In genomic region chr17:71947452-71947851, GRCm38 (mm10) we compare ENCODE assay signal across 12 mouse cellular contexts.
DNase-seq lines count a peak whose midpoint lies in the region; ATAC-seq and TF ChIP-seq lines count a peak whose summit lies in the region.
"Had no signal": no experiment of that assay in that cellular context is flagged by ENCODE, and none has a peak within 500 bp of the region (broad histone marks: within the 10 kb centered on the region; RNA-seq: fewer than 3 reads in every experiment).

No protein-coding gene starts in this region.

- H3K4me1 ChIP-seq in heart, adult 2 months (ENCODE audit: control insufficient read depth, insufficient read depth, low read length) = no peaks in the 10 kb centered on the region
- H3K4me1 ChIP-seq in embryonic facial prominence, embryonic 10.5 days = peaks cover 12% of the 10 kb centered on the region
- peaks cover 16% of the 10 kb centered on the region for H3K4me1 ChIP-seq in midbrain, embryonic 13.5 days (replicated peaks)
- H3K4me1 ChIP-seq in lung, adult 2 months (ENCODE audit: control insufficient read depth, insufficient read depth, low read length) = no peaks in the 10 kb centered on the region
- no peaks in the 10 kb centered on the region for H3K4me1 ChIP-seq in liver, embryonic 11.5 days (replicated peaks; ENCODE audit: control insufficient read depth, insufficient read depth, low read length)

- no peaks in the 10 kb centered on the region for H3K79me2 ChIP-seq in heart, adult 2 months (replicated peaks; ENCODE audit: control insufficient read depth, insufficient read depth, low read length)

- WGBS in heart, adult 2 months = 23% methylated on average over 9 of the region's 9 CpGs
- WGBS in embryonic facial prominence, embryonic 10.5 days = 9% methylated on average over 9 of the region's 9 CpGs
- 2% methylated on average over 9 of the region's 9 CpGs for WGBS in midbrain, embryonic 13.5 days
- 42% methylated on average over 9 of the region's 9 CpGs for WGBS in lung, adult 2 months
- 27% methylated on average over 9 of the region's 9 CpGs for WGBS in liver, embryonic 11.5 days

- no peak overlapping the region for H3K9ac ChIP-seq in heart, adult 2 months (ENCODE audit: low read depth, low read length)
- H3K9ac ChIP-seq in midbrain, embryonic 13.5 days (replicated peaks) = no peak overlapping the region
- no peak overlapping the region for H3K9ac ChIP-seq in liver, embryonic 11.5 days (ENCODE audit: low read depth, low read length)
- H3K9ac ChIP-seq: lung, embryonic 14.5 days had no signal

- TF ChIP-seq POLR2A in heart, adult 2 months (IDR thresholded peaks at IDR 0.05; ENCODE audit: insufficient read depth, low read depth, low read length) = no peak
- no peak for TF ChIP-seq POLR2A in lung, adult 2 months (IDR thresholded peaks at IDR 0.05; ENCODE audit: borderline replicate concordance, extremely low read depth, low read depth, low read length)

- no peak for TF ChIP-seq EP300 in heart, adult 2 months (IDR thresholded peaks at IDR 0.05; ENCODE audit: insufficient read depth, low read depth, low read length)

- no peak overlapping the region for H3K27ac ChIP-seq in heart, adult 2 months
- H3K27ac ChIP-seq in embryonic facial prominence, embryonic 10.5 days (replicated peaks) = 0 out of 2 replicates have a peak overlapping the region, but pooled peaks have one; percentile 26
- 0 out of 2 replicates have a peak overlapping the region, but pooled peaks have one; percentile 16 for H3K27ac ChIP-seq in midbrain, embryonic 13.5 days
- no peak overlapping the region for H3K27ac ChIP-seq in liver, embryonic 11.5 days (ENCODE audit: low read depth, low read length)

- intact Hi-C loops in heart, adult 2 months (cut with DNase I) = no loop called here

- no peak overlapping the region for H3K4me3 ChIP-seq in heart, adult 2 months
- no peak overlapping the region for H3K4me3 ChIP-seq in embryonic facial prominence, embryonic 10.5 days
- H3K4me3 ChIP-seq in midbrain, embryonic 13.5 days (replicated peaks) = no peak overlapping the region
- no peak overlapping the region for H3K4me3 ChIP-seq in lung, adult 2 months (replicated peaks; ENCODE audit: extremely low read depth, low read depth, low read length)
- H3K4me3 ChIP-seq in liver, embryonic 11.5 days (ENCODE audit: low read depth, low read length) = no peak overlapping the region
- H3K4me3 ChIP-seq: myocyte had no signal

- H3K27me3 ChIP-seq in heart, adult 2 months (ENCODE audit: control insufficient read depth, insufficient read depth, low read length) = peaks cover 2% of the 10 kb centered on the region; the same call in 1 of the 2 replicates
- H3K27me3 ChIP-seq in embryonic facial prominence, embryonic 10.5 days (replicated peaks; ENCODE audit: low read depth, poor library complexity, severe bottlenecking) = peaks cover 5% of the 10 kb centered on the region
- peaks cover 10% of the 10 kb centered on the region; the same call in 1 of the 2 replicates for H3K27me3 ChIP-seq in midbrain, embryonic 13.5 days
- H3K27me3 ChIP-seq in liver, embryonic 11.5 days (replicated peaks; ENCODE audit: control insufficient read depth, insufficient read depth, low read length) = no peaks in the 10 kb centered on the region

- H3K4me2 ChIP-seq in midbrain, embryonic 13.5 days (replicated peaks) = no peak overlapping the region
- no peak overlapping the region for H3K4me2 ChIP-seq in liver, embryonic 11.5 days
- H3K4me2 ChIP-seq: lung, embryonic 14.5 days had no signal

- no peaks in the 10 kb centered on the region for H3K36me3 ChIP-seq in heart, adult 2 months (ENCODE audit: control insufficient read depth, insufficient read depth, low read length)
- no peaks in the 10 kb centered on the region for H3K36me3 ChIP-seq in embryonic facial prominence, embryonic 10.5 days (replicated peaks)
- no peaks in the 10 kb centered on the region for H3K36me3 ChIP-seq in midbrain, embryonic 13.5 days
- H3K36me3 ChIP-seq in liver, embryonic 11.5 days (ENCODE audit: control insufficient read depth, insufficient read depth, low read length) = no peaks in the 10 kb centered on the region

- no peak for TF ChIP-seq CTCF in heart, adult 2 months (IDR thresholded peaks at IDR 0.05)
- TF ChIP-seq CTCF in lung, adult 2 months (IDR thresholded peaks at IDR 0.05; ENCODE audit: insufficient read depth, low read length) = no peak

- peak; percentile 77 for ATAC-seq in midbrain, embryonic 13.5 days
- no peak for ATAC-seq in liver, embryonic 11.5 days (replicated peaks; ENCODE audit: low FRiP score)

- H3K9me3 ChIP-seq in embryonic facial prominence, embryonic 10.5 days = no peaks in the 10 kb centered on the region
- H3K9me3 ChIP-seq in midbrain, embryonic 13.5 days = no peaks in the 10 kb centered on the region
- no peaks in the 10 kb centered on the region for H3K9me3 ChIP-seq in liver, embryonic 11.5 days (ENCODE audit: control insufficient read depth, low read length)

- DNase-seq in heart, postnatal 4 days = peak; percentile 15
- DNase-seq in heart, adult 2 months = no peak
- DNase-seq in adrenal gland, postnatal 14 days = peak; percentile 31
- peak; percentile 41 for DNase-seq in embryonic facial prominence, embryonic 10.5 days (ENCODE audit: low spot score)
- DNase-seq in frontal cortex, adult 2 months (ENCODE audit: extremely low spot score in 1 of 2, low spot score in 1 of 2) = no peak
- DNase-seq in lung, adult 2 months = no peak
- DNase-seq in liver, embryonic 11.5 days (ENCODE audit: low spot score) = no peak
- DNase-seq: cerebellum, postnatal 14 days; lung, embryonic 14.5 days; thymus, postnatal 4 days had no signal

Comparison
In these comparisons a context has a peak if more than half of its experiments do, and no peak if none do; other contexts are left out.
1. DNase-seq: peak in heart, postnatal 4 days (single experiment), adrenal gland, postnatal 14 days (single experiment) and embryonic facial prominence, embryonic 10.5 days (single experiment); none in heart, adult 2 months (0 of 2), frontal cortex, adult 2 months (0 of 2), lung, adult 2 months (single experiment) and liver, embryonic 11.5 days (single experiment).
2. H3K27ac ChIP-seq: peak in embryonic facial prominence, embryonic 10.5 days (single experiment) and midbrain, embryonic 13.5 days (single experiment); none in heart, adult 2 months (single experiment) and liver, embryonic 11.5 days (single experiment).